Mouse (Mus musculus) lung, postnatal 0 days (tissue): ENCODE data around the gene Selenom.

Source experiments
- CTCF ChIP-seq: IDR thresholded peaks from 2 replicates; pipeline ENCODE4 v1.5.1; 2016; ENCODE audit warnings: antibody characterized with exemption, mild to moderate bottlenecking
- EP300 ChIP-seq: IDR thresholded peaks from 2 replicates; pipeline ENCODE4 v1.6.1; 2016; ENCODE audit warnings: antibody characterized with exemption, mild to moderate bottlenecking, control low read depth

GRCm38 (mm10) chr11:3486349-3486748, 28.1 kb upstream of the Selenom start:
- TF ChIP-seq CTCF (no peak), EP300 (no peak)
